Mouse (Mus musculus): ENCODE measurements around the gene Gucy1b1.

DNA sequence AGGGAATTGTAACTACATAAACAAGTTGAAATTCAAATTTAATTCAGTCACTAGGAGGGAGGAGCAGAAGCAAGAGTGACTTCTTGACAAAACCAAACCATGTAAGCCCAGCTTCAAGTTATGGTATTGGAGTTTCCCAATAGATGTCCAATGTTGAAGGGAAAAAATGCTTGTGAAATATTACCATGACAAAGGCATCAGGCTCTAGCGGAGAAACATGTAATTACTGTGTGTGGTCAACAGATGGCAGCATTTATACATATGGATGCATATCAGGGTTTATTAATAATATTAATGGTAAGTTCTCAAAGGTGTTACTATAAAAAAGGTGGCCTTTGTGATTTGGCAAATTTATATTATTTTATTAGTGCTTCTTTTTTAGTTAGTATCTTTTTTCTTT is 78.5 kb downstream of the Gucy1b1 start:
- no peak for TF ChIP-seq POLR2A (IDR thresholded peaks at IDR 0.05; ENCODE audit: insufficient read length, low read depth)
- TF ChIP-seq E2F4 (IDR thresholded peaks at IDR 0.05; ENCODE audit: insufficient read depth) = no peak

All from myocyte (in vitro differentiated cells).